Mouse (Mus musculus): ENCODE results near the gene Glra4. TPM values are rescaled to one million over a fixed set of nuclear protein-coding genes. Genes with fewer than 3 reads are reported as not detected.
A peak's percentile ranks its signal among the peaks of the same experiment; 100 is the strongest.

Gene Glra4
- polyA plus RNA-seq, 2 experiments, result 0.19 TPM; not detected in 1

DNA sequence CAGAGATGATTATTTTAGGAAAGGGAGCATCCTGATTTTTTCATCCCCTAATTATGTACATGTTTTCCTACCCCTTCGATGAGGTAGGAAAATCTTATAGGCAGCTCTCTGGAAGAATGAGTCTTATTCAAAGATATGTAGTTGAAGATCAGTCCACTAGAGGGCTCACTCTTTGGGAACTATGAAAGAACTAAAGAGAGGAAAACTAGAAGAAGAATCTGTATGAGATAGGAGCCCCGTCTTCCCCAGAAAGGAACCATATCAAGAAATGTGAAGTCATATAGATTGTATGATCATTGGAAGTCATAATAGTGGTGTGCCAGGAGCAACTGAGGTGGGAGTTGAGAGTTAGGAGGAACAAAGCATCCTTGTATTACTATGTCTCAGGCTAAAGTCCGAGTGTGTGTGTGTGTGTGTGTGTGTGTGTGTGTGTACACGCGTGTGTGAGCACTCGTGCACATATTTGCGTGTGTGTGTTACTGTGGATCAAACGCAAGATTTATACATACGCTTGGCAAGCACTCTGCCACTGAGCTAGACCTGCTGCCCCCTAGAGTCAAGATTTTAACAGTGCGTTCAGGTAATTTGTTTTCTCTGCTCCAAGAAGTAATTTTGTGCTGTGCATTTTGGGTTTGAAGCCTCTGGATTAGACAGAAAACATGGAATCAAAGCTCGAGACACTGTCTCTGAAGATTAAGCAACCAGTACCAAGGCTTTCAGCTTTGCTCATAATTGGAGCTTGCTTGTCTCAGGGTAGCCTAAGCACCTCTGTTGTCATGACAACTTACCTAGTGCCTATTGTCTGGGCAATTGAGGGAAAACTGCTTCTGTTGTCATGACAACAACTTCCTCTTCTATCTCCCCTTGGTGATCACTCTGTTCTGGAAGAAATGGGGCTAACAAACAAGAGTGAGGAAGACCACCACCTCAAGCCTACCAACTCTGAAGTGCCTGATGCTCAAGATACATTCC is 18.6 kb downstream of the Glra4 start:
- WGBS, result 78% methylated on average over 11 of the region's 11 CpGs
- H3K4me2 ChIP-seq (replicated peaks; ENCODE audit: low read depth, low read length, severe bottlenecking), result no peak overlapping the region
- no peak for ATAC-seq (ENCODE audit: low FRiP score, low read depth)

DNA sequence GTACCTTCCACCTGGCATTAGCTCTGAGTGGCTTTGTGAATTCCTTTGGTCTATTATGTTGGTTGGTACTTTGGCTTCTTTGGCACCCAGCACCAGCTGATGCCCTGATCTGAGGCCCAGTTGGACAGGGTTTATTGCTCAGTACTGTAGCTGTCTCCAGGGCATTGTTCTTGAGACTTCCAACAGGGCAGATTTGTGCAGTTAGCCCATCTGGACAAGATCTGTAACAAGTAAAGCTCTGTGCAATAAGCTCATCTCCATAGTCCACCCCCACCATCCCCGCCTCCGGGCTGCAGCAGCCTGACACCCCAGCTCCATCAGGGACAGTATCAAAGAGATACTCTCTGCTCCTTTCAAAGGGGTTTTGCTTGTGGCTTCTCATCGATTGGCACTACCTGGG is 24.5 kb downstream of the Glra4 start:
- Histone ChIP-seq H3K4me3 (replicated peaks; ENCODE audit: low read length) (no peak overlapping the region), H3K36me3 (ENCODE audit: control insufficient read depth, insufficient read depth, low read length) (peaks cover 4% of the 10 kb centered on the region; the same call in 1 of the 2 replicates), H3K27me3 (ENCODE audit: control insufficient read depth, insufficient read depth, low read length) (no peaks in the 10 kb centered on the region), H3K9ac (ENCODE audit: low read depth, low read length, severe bottlenecking) (no peak overlapping the region), H3K4me2 (replicated peaks; ENCODE audit: low read depth, low read length, severe bottlenecking) (no peak overlapping the region), H3K27ac (replicated peaks; ENCODE audit: low read depth, low read length) (no peak overlapping the region), H3K9me3 (ENCODE audit: control insufficient read depth, low read length) (no peaks in the 10 kb centered on the region), H3K4me1 (ENCODE audit: control insufficient read depth, insufficient read depth, low read length) (no peaks in the 10 kb centered on the region)
- WGBS, result 84% methylated on average over 3 of the region's 3 CpGs
- DNase-seq (ENCODE audit: low spot score) (no peak), ATAC-seq (ENCODE audit: low FRiP score, low read depth) (no peak)
- TF ChIP-seq POLR2A (IDR thresholded peaks at IDR 0.05; ENCODE audit: borderline replicate concordance, extremely low read depth, insufficient read depth, insufficient read length), result no peak

More for the DNA sequence above, 18.6 kb downstream of the Glra4 start:
- Histone ChIP-seq H3K9ac (ENCODE audit: low read depth, low read length, severe bottlenecking) (no peak overlapping the region), H3K27me3 (ENCODE audit: control insufficient read depth, insufficient read depth, low read length) (no peaks in the 10 kb centered on the region), H3K27ac (replicated peaks; ENCODE audit: low read depth, low read length) (no peak overlapping the region), H3K36me3 (ENCODE audit: control insufficient read depth, insufficient read depth, low read length) (peaks cover 7% of the 10 kb centered on the region; the same call in 1 of the 2 replicates), H3K4me1 (ENCODE audit: control insufficient read depth, insufficient read depth, low read length) (no peaks in the 10 kb centered on the region), H3K9me3 (ENCODE audit: control insufficient read depth, low read length) (no peaks in the 10 kb centered on the region), H3K4me3 (replicated peaks; ENCODE audit: low read length) (no peak overlapping the region)
- no peak for TF ChIP-seq POLR2A (IDR thresholded peaks at IDR 0.05; ENCODE audit: borderline replicate concordance, extremely low read depth, insufficient read depth, insufficient read length)
- peak; percentile 44 for DNase-seq (ENCODE audit: low spot score)

DNA sequence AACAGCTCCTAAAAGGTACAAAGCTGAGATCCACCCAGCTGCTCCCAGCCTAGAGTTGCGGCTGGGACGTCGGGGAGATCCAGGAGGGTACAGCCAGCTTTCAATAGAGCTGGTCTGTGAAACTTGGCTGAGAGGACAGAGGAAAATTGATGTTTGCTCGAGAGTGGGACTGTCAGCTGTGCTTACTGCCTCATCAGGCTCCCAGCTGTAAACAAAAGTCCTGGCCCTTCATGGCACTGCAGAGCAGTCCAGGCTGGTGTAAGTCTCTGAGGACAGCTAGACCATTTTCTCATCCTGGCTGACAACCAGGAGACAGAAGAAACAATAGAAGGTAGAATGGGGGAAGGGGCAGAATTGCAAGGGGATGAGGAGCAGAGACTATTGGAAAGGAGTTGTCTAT is 30.6 kb downstream of the Glra4 start:
- TF ChIP-seq POLR2A (IDR thresholded peaks at IDR 0.05; ENCODE audit: borderline replicate concordance, extremely low read depth, insufficient read depth, insufficient read length), result no peak
- ATAC-seq (ENCODE audit: low FRiP score, low read depth) (no peak), DNase-seq (ENCODE audit: low spot score) (no peak)
- Histone ChIP-seq H3K4me1 (ENCODE audit: control insufficient read depth, insufficient read depth, low read length) (no peaks in the 10 kb centered on the region), H3K36me3 (ENCODE audit: control insufficient read depth, insufficient read depth, low read length) (no peaks in the 10 kb centered on the region), H3K4me2 (replicated peaks; ENCODE audit: low read depth, low read length, severe bottlenecking) (no peak overlapping the region), H3K27me3 (ENCODE audit: control insufficient read depth, insufficient read depth, low read length) (no peaks in the 10 kb centered on the region), H3K4me3 (replicated peaks; ENCODE audit: low read length) (no peak overlapping the region), H3K9me3 (ENCODE audit: control insufficient read depth, low read length) (no peaks in the 10 kb centered on the region), H3K27ac (replicated peaks; ENCODE audit: low read depth, low read length) (no peak overlapping the region), H3K9ac (ENCODE audit: low read depth, low read length, severe bottlenecking) (no peak overlapping the region)
- 75% methylated on average over 4 of the region's 4 CpGs for WGBS

GRCm38 (mm10) chrX:136744663-136745062 is 35.3 kb downstream of the Glra4 start:
- Histone ChIP-seq H3K36me3 (ENCODE audit: control insufficient read depth, insufficient read depth, low read length) (no peaks in the 10 kb centered on the region), H3K27ac (replicated peaks; ENCODE audit: low read depth, low read length) (no peak overlapping the region), H3K27me3 (ENCODE audit: control insufficient read depth, insufficient read depth, low read length) (no peaks in the 10 kb centered on the region), H3K9ac (ENCODE audit: low read depth, low read length, severe bottlenecking) (no peak overlapping the region), H3K9me3 (ENCODE audit: control insufficient read depth, low read length) (no peaks in the 10 kb centered on the region), H3K4me2 (replicated peaks; ENCODE audit: low read depth, low read length, severe bottlenecking) (no peak overlapping the region), H3K4me3 (replicated peaks; ENCODE audit: low read length) (no peak overlapping the region), H3K4me1 (ENCODE audit: control insufficient read depth, insufficient read depth, low read length) (no peaks in the 10 kb centered on the region)
- DNase-seq (ENCODE audit: low spot score), result no peak
- no peak for TF ChIP-seq POLR2A (IDR thresholded peaks at IDR 0.05; ENCODE audit: borderline replicate concordance, extremely low read depth, insufficient read depth, insufficient read length)
- no peak for ATAC-seq (ENCODE audit: low FRiP score, low read depth)
- WGBS, result 76% methylated on average over 8 of the region's 8 CpGs

- WGBS, result 88% methylated on average over 12 of the region's 12 CpGs
- no peaks in the 10 kb centered on the region for H3K36me3 ChIP-seq (ENCODE audit: control insufficient read depth, insufficient read depth, low read length)
- no peak for ATAC-seq (ENCODE audit: low FRiP score, low read depth)
- no peaks in the 10 kb centered on the region for H3K9me3 ChIP-seq (ENCODE audit: control insufficient read depth, low read length)
- peak within 1 kb of the TSS; percentile 53 for H3K4me2 ChIP-seq (replicated peaks; ENCODE audit: low read depth, low read length, severe bottlenecking)
- DNase-seq (ENCODE audit: low spot score), result no peak
- H3K9ac ChIP-seq (ENCODE audit: low read depth, low read length, severe bottlenecking), result peak within 1 kb of the TSS; percentile 69
- no peaks in the 10 kb centered on the region for H3K27me3 ChIP-seq (ENCODE audit: control insufficient read depth, insufficient read depth, low read length)
- no peak for TF ChIP-seq POLR2A (IDR thresholded peaks at IDR 0.05; ENCODE audit: borderline replicate concordance, extremely low read depth, insufficient read depth, insufficient read length)
- peak within 1 kb of the TSS; percentile 89 for H3K27ac ChIP-seq (replicated peaks; ENCODE audit: low read depth, low read length)
- H3K4me3 ChIP-seq (replicated peaks; ENCODE audit: low read length), result peak within 1 kb of the TSS; percentile 41
- H3K4me1 ChIP-seq (ENCODE audit: control insufficient read depth, insufficient read depth, low read length), result no peaks in the 10 kb centered on the region
Measured at GRCm38 (mm10) chrX:136743459-136743858, 36.5 kb downstream of the Glra4 start, which contains the start of gene Morf4l2. Gene Morf4l2, minus strand, starts transcription at chrX:136743690.
